Mouse (Mus musculus) cortical plate, adult 2 months (tissue): ENCODE data around the gene Apeh.

Experiments used
- CTCF ChIP-seq: fragments of 200-500 bp; IDR thresholded peaks from 2 replicates; pipeline ENCODE4 v1.5.1; 2011; ENCODE audit warnings: mild to moderate bottlenecking, control low read depth, low read length; ENCODE audit not compliant: insufficient read depth; ENCODE audit errors: extremely low read depth
- POLR2A ChIP-seq: fragments of 200-500 bp; IDR thresholded peaks from 2 replicates; pipeline ENCODE4 v1.6.1; 2011; ENCODE audit warnings: mild to moderate bottlenecking, low read length, control low read depth; ENCODE audit not compliant: insufficient read depth; ENCODE audit errors: extremely low read depth

DNA sequence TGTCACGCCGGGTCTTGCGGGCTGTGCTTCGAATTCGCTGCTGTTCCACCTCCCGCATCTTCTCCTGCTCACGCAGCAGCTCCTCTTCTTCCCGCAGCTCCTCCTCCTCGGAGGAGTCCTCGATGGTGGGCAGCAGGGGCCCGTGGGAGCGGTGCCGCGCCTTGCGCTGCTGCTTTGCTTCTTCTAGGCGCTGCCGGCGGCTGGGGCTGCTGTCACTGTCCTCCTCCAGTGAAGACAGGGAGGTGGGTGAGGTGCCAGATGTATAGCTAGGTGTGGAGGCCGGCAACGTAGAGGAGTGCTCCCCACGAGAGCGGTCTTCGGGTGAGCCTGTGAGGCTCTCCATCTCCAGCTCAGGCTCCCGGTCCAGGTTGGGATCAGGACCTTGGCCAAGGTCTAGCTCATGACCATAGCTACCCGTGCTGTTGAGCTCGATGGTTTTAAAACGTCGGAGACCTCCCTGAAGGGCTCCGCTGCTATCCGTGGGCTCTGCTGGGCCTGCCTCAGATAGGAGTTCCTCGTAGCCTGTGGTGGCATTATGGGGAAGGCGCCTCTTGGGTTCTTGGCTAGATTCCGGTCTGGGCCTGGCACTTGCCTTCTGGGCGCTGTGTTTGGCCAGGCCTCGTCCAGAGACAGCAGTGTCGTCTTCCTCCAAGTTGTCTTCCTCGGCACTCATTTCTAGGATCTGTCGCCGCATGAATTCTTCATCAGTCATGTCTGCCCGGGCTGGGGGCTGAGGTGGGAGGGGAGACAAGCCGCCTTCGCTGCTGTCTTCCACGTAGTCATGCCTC is 21.1 kb upstream of the Apeh start:
- TF ChIP-seq CTCF: no peak
- no peak for TF ChIP-seq POLR2A
